18 mouse cellular contexts compared by ENCODE assay signal in the genomic region with DNA sequence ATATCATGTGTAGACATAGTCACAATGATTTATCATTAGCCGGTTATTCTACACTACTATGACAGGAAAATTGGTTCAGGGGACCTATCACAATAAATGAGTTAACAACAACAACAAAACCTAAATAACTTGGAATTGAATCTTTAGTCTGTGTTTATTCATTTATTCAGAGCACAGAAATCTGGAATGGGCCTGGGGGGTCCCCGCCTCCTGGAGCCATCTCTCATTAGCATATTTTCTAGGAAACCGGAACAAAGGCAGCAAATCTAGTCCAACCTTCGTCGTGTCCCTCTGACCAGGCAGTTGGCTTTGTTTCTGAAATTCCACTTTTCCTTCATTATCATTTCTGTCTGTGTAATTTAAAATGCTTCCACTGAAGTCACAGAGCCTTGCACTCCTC.
"Had no signal": no experiment of that assay in that cellular context is flagged by ENCODE, and none has a peak within 500 bp of the region (broad histone marks: within the 10 kb centered on the region; RNA-seq: fewer than 3 reads in every experiment).

No protein-coding gene starts in this region.

- H3K9ac ChIP-seq: liver, embryonic 15.5 days; liver, postnatal 0 days; lung, embryonic 15.5 days; midbrain, embryonic 15.5 days; neural tube, embryonic 12.5 days; stomach, embryonic 15.5 days had no signal

- H3K9me3 ChIP-seq: liver, embryonic 15.5 days; lung, embryonic 15.5 days; midbrain, embryonic 15.5 days; neural tube, embryonic 12.5 days; stomach, embryonic 15.5 days had no signal

- DNase-seq: liver, postnatal 0 days; lung, adult 2 months; lung, postnatal 14 days; lung, postnatal 36 days; right cerebral cortex, postnatal 14 days; thymus, adult 2 months; thymus, postnatal 25 days; thymus, postnatal 4 days had no signal

- H3K4me2 ChIP-seq: liver, embryonic 15.5 days; lung, embryonic 15.5 days; midbrain, embryonic 11.5 days; midbrain, embryonic 15.5 days; neural tube, embryonic 12.5 days; stomach, embryonic 15.5 days had no signal

- H3K36me3 ChIP-seq: liver, embryonic 15.5 days; lung, embryonic 15.5 days; midbrain, embryonic 15.5 days; neural tube, embryonic 12.5 days; stomach, embryonic 15.5 days had no signal

- ATAC-seq: liver, postnatal 0 days; lung, postnatal 0 days; midbrain, embryonic 15.5 days had no signal

- H3K27me3 ChIP-seq: liver, embryonic 15.5 days; lung, embryonic 15.5 days; megakaryocyte, embryonic 14.5 days; midbrain, embryonic 15.5 days; neural tube, embryonic 12.5 days; stomach, embryonic 15.5 days had no signal

- H3K4me3 ChIP-seq: liver, embryonic 15.5 days; lung, embryonic 15.5 days; megakaryocyte, embryonic 14.5 days; midbrain, embryonic 15.5 days; neural tube, embryonic 12.5 days; stomach, embryonic 15.5 days had no signal

- H3K4me1 ChIP-seq: liver, embryonic 15.5 days; lung, embryonic 15.5 days; megakaryocyte, embryonic 14.5 days; stomach, embryonic 15.5 days had no signal

- H3K27ac ChIP-seq: liver, embryonic 15.5 days; lung, embryonic 15.5 days; macrophage; midbrain, embryonic 15.5 days; neural tube, embryonic 12.5 days; stomach, embryonic 15.5 days; stomach, postnatal 0 days had no signal
